Mouse (Mus musculus) stomach, postnatal 0 days (tissue): ENCODE results near the gene Ecel1. TPM values are rescaled to one million over a fixed set of nuclear protein-coding genes. Genes with fewer than 3 reads are reported as not detected.

ENCODE experiments used
- ATAC-seq: fragments of 200-750 bp; cut with Nextera tagmentation; 2 replicates; pipeline ENCODE4 v1.8.0; 2017; ENCODE audit not compliant: low FRiP score, low TSS enrichment
- DNase-seq: peaks from one replicate; pipeline ENCODE4 v3.0.0-alpha.2; 2016; ENCODE audit warnings: low spot score
- H3K27ac ChIP-seq: fragments of 300-500 bp; sonication (generic); replicated peaks from 2 replicates; pipeline ENCODE4 v1.5.1; 2014; ENCODE audit warnings: mild to moderate bottlenecking, control low read depth
- H3K27me3 ChIP-seq: fragments of 300-500 bp; sonication (generic); 2 replicates; pipeline ENCODE4 v1.6.1; 2014; ENCODE audit warnings: low read length; ENCODE audit not compliant: control insufficient read depth, insufficient read depth
- H3K36me3 ChIP-seq: fragments of 300-500 bp; sonication (generic); 2 replicates; pipeline ENCODE4 v1.6.1; 2014; ENCODE audit warnings: low read length, mixed read lengths; ENCODE audit not compliant: control insufficient read depth, insufficient read depth
- H3K4me1 ChIP-seq: fragments of 300-500 bp; sonication (generic); replicated peaks from 2 replicates; pipeline ENCODE4 v1.6.1; 2014; ENCODE audit warnings: antibody characterized with exemption; ENCODE audit not compliant: control insufficient read depth, insufficient read depth
- H3K4me2 ChIP-seq: fragments of 300-500 bp; sonication (generic); replicated peaks from 2 replicates; pipeline ENCODE4 v1.6.1; 2014; ENCODE audit warnings: low read depth, mild to moderate bottlenecking, control low read depth, moderate library complexity
- H3K4me3 ChIP-seq: fragments of 300-500 bp; sonication (generic); 2 replicates; pipeline ENCODE4 v1.5.1; 2014; ENCODE audit warnings: low read depth, low read length, control low read depth
- H3K9ac ChIP-seq: fragments of 300-500 bp; sonication (generic); 2 replicates; pipeline ENCODE4 v1.6.1; 2014; ENCODE audit warnings: mild to moderate bottlenecking, low read length, control low read depth, mixed read lengths
- H3K9me3 ChIP-seq: fragments of 300-500 bp; sonication (generic); 2 replicates; pipeline ENCODE4 v1.6.1; 2016; ENCODE audit warnings: low read length; ENCODE audit not compliant: control insufficient read depth
- CTCF ChIP-seq: IDR thresholded peaks from 2 replicates; pipeline ENCODE4 v1.5.1; 2016; ENCODE audit warnings: antibody characterized with exemption, low read depth, mild to moderate bottlenecking, moderate library complexity
- EP300 ChIP-seq: optimal IDR thresholded peaks from 2 replicates; pipeline ENCODE3; 2016; ENCODE audit warnings: antibody characterized with exemption
- WGBS: fragments of 180-500 bp; shearing (Covaris S2); extraction: QIAGEN DNeasy Blood & Tissue Kit; methylation state at CpG from one replicate; pipeline ENCODE4 v1.1.7; 2014; 5-methylcytosine and 5-hydroxymethylcytosine counted together
- polyA plus RNA-seq: library from polyadenylated mRNA; unstranded; fragments of >200 nt; fragmentation: Nextera tagmentation; extraction: Ambion mirVana; gene quantifications from 2 replicates; pipeline ENCODE4 v1.2.1, GENCODE M21; 2015

Ecel1 gene
- polyA plus RNA-seq, 1 experiment from 2014 or later, result 2.2 TPM

DNA sequence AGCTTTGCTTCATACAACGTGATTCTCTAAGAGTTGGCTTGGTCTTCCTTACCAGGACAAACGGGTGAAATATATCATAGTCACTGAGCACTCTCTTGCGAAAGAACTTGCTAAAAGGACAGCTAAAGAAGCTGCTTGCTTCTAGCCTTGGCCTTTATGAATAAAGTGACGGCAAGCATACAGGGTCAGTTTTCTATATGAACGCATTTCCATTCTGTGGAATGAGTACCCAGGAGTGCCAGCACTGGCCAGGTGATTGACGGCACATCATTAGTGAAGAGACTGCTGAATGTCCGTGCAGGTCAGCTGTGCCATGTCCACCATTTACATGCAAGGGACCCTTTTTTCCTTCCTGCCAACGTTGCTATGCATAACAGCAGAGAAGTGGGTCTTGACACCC, 49.8 kb downstream of the Ecel1 start:
- no peak overlapping the region for H3K9ac ChIP-seq
- no peak overlapping the region for H3K4me3 ChIP-seq
- DNase-seq (no peak), ATAC-seq (no peak)
- no peak for TF ChIP-seq EP300
- no peaks in the 10 kb centered on the region for H3K27me3 ChIP-seq
- H3K36me3 ChIP-seq, result no peaks in the 10 kb centered on the region
- WGBS, result 67% methylated on average over 8 of the region's 8 CpGs
- H3K9me3 ChIP-seq, result no peaks in the 10 kb centered on the region
- H3K27ac ChIP-seq, result no peak overlapping the region
- no peak overlapping the region for H3K4me2 ChIP-seq
- no peaks in the 10 kb centered on the region for H3K4me1 ChIP-seq

DNA sequence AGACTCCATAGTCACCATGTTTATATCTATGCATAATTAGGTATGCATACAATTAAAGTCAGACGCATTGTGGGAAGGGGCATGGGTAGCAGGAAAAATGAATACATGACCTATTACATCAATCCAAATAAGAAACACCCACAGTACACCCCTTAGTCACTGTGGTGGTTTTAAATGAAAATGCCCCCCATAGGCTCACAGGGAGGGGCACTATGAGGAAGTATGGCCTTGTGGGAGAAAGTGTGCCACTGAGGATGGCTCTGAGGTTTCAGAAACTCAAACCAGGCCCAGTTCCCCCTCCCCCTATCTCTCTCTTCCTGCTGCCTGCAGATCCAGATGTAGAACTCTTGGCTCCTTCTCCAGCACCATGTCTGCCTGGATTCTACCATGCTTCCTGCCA, 52.4 kb downstream of the Ecel1 start:
- H3K36me3 ChIP-seq, result no peaks in the 10 kb centered on the region
- no peaks in the 10 kb centered on the region for H3K4me1 ChIP-seq
- ATAC-seq (no peak), DNase-seq (no peak)
- WGBS, result 88% methylated on average over 1 of the region's 1 CpGs
- H3K9me3 ChIP-seq, result no peaks in the 10 kb centered on the region
- H3K4me2 ChIP-seq, result no peak overlapping the region
- TF ChIP-seq CTCF (no peak), EP300 (no peak)
- H3K9ac ChIP-seq, result no peak overlapping the region
- H3K4me3 ChIP-seq, result no peak overlapping the region
- no peak overlapping the region for H3K27ac ChIP-seq
- H3K27me3 ChIP-seq, result no peaks in the 10 kb centered on the region

- Histone ChIP-seq H3K9me3 (no peaks in the 10 kb centered on the region), H3K4me3 (no peak overlapping the region), H3K27me3 (no peaks in the 10 kb centered on the region), H3K9ac (no peak overlapping the region), H3K4me2 (no peak overlapping the region), H3K27ac (no peak overlapping the region), H3K4me1 (no peaks in the 10 kb centered on the region), H3K36me3 (no peaks in the 10 kb centered on the region)
- TF ChIP-seq EP300 (no peak), CTCF (no peak)
- ATAC-seq (peak; percentile 31; the same call in 1 of the 2 replicates), DNase-seq (peak; percentile 38)
- WGBS, result 68% methylated on average over 3 of the region's 3 CpGs
Observed at GRCm38 (mm10) chr1:87102114-87102513, 54.2 kb downstream of the Ecel1 start.

GRCm38 (mm10) chr1:87101411-87101810, 54.9 kb downstream of the Ecel1 start, which contains the start of gene Alpi:
TSS of gene Alpi (minus strand) at chr1:87101606.
- H3K9ac ChIP-seq, result no peak within 1 kb of the TSS
- no peak within 1 kb of the TSS for H3K4me3 ChIP-seq
- H3K27ac ChIP-seq, result no peak within 1 kb of the TSS
- no peak for TF ChIP-seq CTCF
- H3K36me3 ChIP-seq, result no peaks in the 10 kb centered on the region
- DNase-seq (peak; percentile 21), ATAC-seq (no peak)
- H3K9me3 ChIP-seq, result no peaks in the 10 kb centered on the region
- 47% methylated on average over 1 of the region's 1 CpGs for WGBS
- no peaks in the 10 kb centered on the region for H3K27me3 ChIP-seq
- no peak within 1 kb of the TSS for H3K4me2 ChIP-seq
- no peaks in the 10 kb centered on the region for H3K4me1 ChIP-seq

- no peak overlapping the region for H3K4me3 ChIP-seq
- H3K27ac ChIP-seq, result no peak overlapping the region
- H3K27me3 ChIP-seq, result no peaks in the 10 kb centered on the region
- DNase-seq, result peak; percentile 74
- 16% methylated on average over 30 of the region's 30 CpGs for WGBS
- no peaks in the 10 kb centered on the region for H3K4me1 ChIP-seq
- no peaks in the 10 kb centered on the region for H3K36me3 ChIP-seq
- H3K9me3 ChIP-seq, result no peaks in the 10 kb centered on the region
- ATAC-seq, result peak; percentile 81
- TF ChIP-seq EP300, result no peak
- TF ChIP-seq CTCF, result peak; percentile 85
- H3K4me2 ChIP-seq, result no peak overlapping the region
- H3K9ac ChIP-seq, result no peak overlapping the region
Observed at GRCm38 (mm10) chr1:87098358-87098975, 57.9 kb downstream of the Ecel1 start.

Other genes with a start within 250 kb of the Ecel1 start
- not detected in 2 replicates for gene Alppl2, start 66.6 kb downstream of the Ecel1 start, polyA plus RNA-seq
- 5.7 and 11.4 TPM in 2 replicates for gene Alpi, start 54.9 kb downstream of the Ecel1 start, polyA plus RNA-seq
- 0.38 TPM in 1 of 2 replicates, not detected in the other for gene Akp3, start 31.5 kb downstream of the Ecel1 start, polyA plus RNA-seq
- 0.04 TPM in 1 of 2 replicates, not detected in the other for gene Prss56, start 26.8 kb upstream of the Ecel1 start, polyA plus RNA-seq
- 0.04 and 0.08 TPM in 2 replicates for gene Chrnd, start 34.1 kb upstream of the Ecel1 start, polyA plus RNA-seq
- gene Chrng, start 48.1 kb upstream of the Ecel1 start, polyA plus RNA-seq, result 0.36 and 0.38 TPM in 2 replicates
- gene Eif4e2, start 57.4 kb upstream of the Ecel1 start, polyA plus RNA-seq, result 128 and 135 TPM in 2 replicates
- gene Efhd1, start 107.8 kb upstream of the Ecel1 start, polyA plus RNA-seq, result 0.50 and 0.73 TPM in 2 replicates
- gene Gigyf2, start 170.5 kb upstream of the Ecel1 start, polyA plus RNA-seq, result 18.7 and 20.8 TPM in 2 replicates
- gene Kcnj13, start 238.2 kb upstream of the Ecel1 start, polyA plus RNA-seq, result 10.9 and 11.6 TPM in 2 replicates